ENCODE assay signal across 12 mouse cellular contexts in genomic region chr2:93488911-93489587, GRCm38 (mm10). TPM values are rescaled to one million over a fixed set of nuclear protein-coding genes. Genes with fewer than 3 reads are reported as not detected.
DNase-seq lines count a peak whose midpoint lies in the region; ATAC-seq and TF ChIP-seq lines count a peak whose summit lies in the region.
"Had no signal": no experiment of that assay in that cellular context is flagged by ENCODE, and none has a peak within 500 bp of the region (broad histone marks: within the 10 kb centered on the region; RNA-seq: fewer than 3 reads in every experiment).

No protein-coding gene starts in this region.

- intact Hi-C loops in heart, postnatal 14 days (cut with DNase I): no loop called here

- peak; percentile 21 to 56 for DNase-seq in heart, postnatal 14 days
- DNase-seq in heart, adult 9 months (ENCODE audit: low spot score in 2 of 2): no peak
- DNase-seq in lung, adult 2 months: no peak
- DNase-seq: forebrain, postnatal 0 days; thymus, adult 18-20 months had no signal

- TF ChIP-seq POLR2A in lung, adult 2 months (IDR thresholded peaks at IDR 0.05; ENCODE audit: borderline replicate concordance, extremely low read depth, low read depth, low read length): no peak

- no peak for TF ChIP-seq CTCF in lung, adult 2 months (IDR thresholded peaks at IDR 0.05; ENCODE audit: insufficient read depth, low read length)

- no peak overlapping the region for H3K4me2 ChIP-seq in lung, embryonic 15.5 days
- H3K4me2 ChIP-seq in hindbrain, embryonic 12.5 days (replicated peaks): no peak overlapping the region
- no peak overlapping the region for H3K4me2 ChIP-seq in neural tube, embryonic 14.5 days (ENCODE audit: low read depth, low read length)
- H3K4me2 ChIP-seq: embryonic facial prominence, embryonic 13.5 days; heart, embryonic 12.5 days had no signal

- no peak overlapping the region for H3K9ac ChIP-seq in lung, embryonic 15.5 days
- no peak overlapping the region for H3K9ac ChIP-seq in hindbrain, embryonic 12.5 days
- H3K9ac ChIP-seq in neural tube, embryonic 14.5 days (replicated peaks; ENCODE audit: low read depth, low read length): no peak overlapping the region
- H3K9ac ChIP-seq: embryonic facial prominence, embryonic 13.5 days; forebrain, postnatal 0 days; heart, embryonic 12.5 days had no signal

- no peaks in the 10 kb centered on the region for H3K36me3 ChIP-seq in lung, embryonic 15.5 days
- H3K36me3 ChIP-seq in hindbrain, embryonic 12.5 days: no peaks in the 10 kb centered on the region
- no peaks in the 10 kb centered on the region for H3K36me3 ChIP-seq in neural tube, embryonic 14.5 days (ENCODE audit: control insufficient read depth, insufficient read depth, low read length)
- H3K36me3 ChIP-seq: embryonic facial prominence, embryonic 13.5 days; heart, embryonic 12.5 days had no signal

- peak; percentile 62; the same call in 1 of the 2 replicates for ATAC-seq in lung, embryonic 15.5 days (ENCODE audit: borderline replicate concordance, extremely low read depth, low FRiP score, low TSS enrichment)
- ATAC-seq in hindbrain, embryonic 12.5 days (ENCODE audit: low FRiP score): peak; percentile 22; the same call in 1 of the 2 replicates
- peak; percentile 61; the same call in 1 of the 2 replicates for ATAC-seq in neural tube, embryonic 14.5 days (ENCODE audit: low read depth)
- ATAC-seq in megakaryocyte-erythroid progenitor cell, adult 5-6 weeks (replicated peaks; ENCODE audit: low FRiP score, low TSS enrichment, poor library complexity, severe bottlenecking): no peak
- ATAC-seq in granulocyte monocyte progenitor cell, adult 5-6 weeks (replicated peaks; ENCODE audit: poor library complexity, severe bottlenecking): no peak
- ATAC-seq: forebrain, postnatal 0 days had no signal

- no peak overlapping the region for H3K4me3 ChIP-seq in lung, embryonic 15.5 days
- H3K4me3 ChIP-seq in lung, adult 2 months (replicated peaks; ENCODE audit: extremely low read depth, low read depth, low read length): no peak overlapping the region
- no peak overlapping the region for H3K4me3 ChIP-seq in hindbrain, embryonic 12.5 days
- no peak overlapping the region for H3K4me3 ChIP-seq in neural tube, embryonic 14.5 days (ENCODE audit: low read depth, low read length)
- H3K4me3 ChIP-seq: embryonic facial prominence, embryonic 13.5 days; heart, embryonic 12.5 days had no signal

- H3K27me3 ChIP-seq in lung, embryonic 15.5 days: peaks cover 19% of the 10 kb centered on the region; the same call in 1 of the 2 replicates
- 0 out of 2 replicates have a peak, but pooled peaks cover 9% of the 10 kb centered on the region for H3K27me3 ChIP-seq in hindbrain, embryonic 12.5 days
- H3K27me3 ChIP-seq in neural tube, embryonic 14.5 days (ENCODE audit: control insufficient read depth, insufficient read depth, low read length): no peaks in the 10 kb centered on the region

- WGBS in lung, embryonic 15.5 days: 23% methylated on average over 19 of the region's 19 CpGs
- 43% methylated on average over 19 of the region's 19 CpGs for WGBS in lung, adult 2 months
- WGBS in hindbrain, embryonic 12.5 days: 22% methylated on average over 19 of the region's 19 CpGs
- 23% methylated on average over 19 of the region's 19 CpGs for WGBS in neural tube, embryonic 14.5 days

- H3K9me3 ChIP-seq in lung, embryonic 15.5 days: no peaks in the 10 kb centered on the region
- no peaks in the 10 kb centered on the region for H3K9me3 ChIP-seq in hindbrain, embryonic 12.5 days (replicated peaks)
- no peaks in the 10 kb centered on the region for H3K9me3 ChIP-seq in neural tube, embryonic 14.5 days (ENCODE audit: control insufficient read depth, low read length)
- H3K9me3 ChIP-seq: embryonic facial prominence, embryonic 13.5 days; heart, embryonic 12.5 days had no signal

- peaks cover 7% of the 10 kb centered on the region for H3K4me1 ChIP-seq in lung, embryonic 15.5 days
- H3K4me1 ChIP-seq in lung, adult 2 months (ENCODE audit: control insufficient read depth, insufficient read depth, low read length): no peaks in the 10 kb centered on the region
- H3K4me1 ChIP-seq in hindbrain, embryonic 12.5 days: peaks cover 20% of the 10 kb centered on the region
- no peaks in the 10 kb centered on the region for H3K4me1 ChIP-seq in neural tube, embryonic 14.5 days (ENCODE audit: control insufficient read depth, insufficient read depth, low read length)

- H3K27ac ChIP-seq in lung, embryonic 15.5 days: no peak overlapping the region
- no peak overlapping the region for H3K27ac ChIP-seq in hindbrain, embryonic 12.5 days
- H3K27ac ChIP-seq in neural tube, embryonic 14.5 days (ENCODE audit: low read depth, low read length): no peak overlapping the region
- H3K27ac ChIP-seq: embryonic facial prominence, embryonic 13.5 days had no signal

RNA-seq across cellular contexts. Expression of gene Cd82, which starts 26.1 kb away (rescaled TPM):
- total RNA-seq in heart, postnatal 14 days (2021): 10 to 100 TPM; 10.6 to 12.1 TPM
- polyA plus RNA-seq in lung, embryonic 15.5 days (2015; fragmentation: Nextera tagmentation; extraction: Ambion mirVana): 50.3 and 59.2 TPM in 2 replicates
- 170 and 176 TPM in 2 replicates for polyA plus RNA-seq in lung, adult 2 months (2012; rRNA removed)
- polyA plus RNA-seq in hindbrain, embryonic 12.5 days (2016; fragmentation: Nextera tagmentation; extraction: Ambion mirVana): 13.2 and 15.4 TPM in 2 replicates
- polyA plus RNA-seq in neural tube, embryonic 14.5 days (2014; fragmentation: Nextera tagmentation; extraction: Ambion mirVana): 8.1 and 11.9 TPM in 2 replicates
- total RNA-seq in megakaryocyte-erythroid progenitor cell, adult 5-6 weeks (2014; fragmentation: Nextera tagmentation): 105 and 123 TPM in 2 replicates
- total RNA-seq in megakaryocyte-erythroid progenitor cell, adult 5-6 weeks (2017): 66.1 and 86.4 TPM in 2 replicates
- 17.7 and 22.8 TPM in 2 replicates for total RNA-seq in granulocyte monocyte progenitor cell, adult 5-6 weeks (2014; fragmentation: Nextera tagmentation)
- 11.3 and 23.5 TPM in 2 replicates for total RNA-seq in granulocyte monocyte progenitor cell, adult 5-6 weeks (2017)

Comparison
In these comparisons a context has a peak if more than half of its experiments do, and no peak if none do; other contexts are left out.
1. DNase-seq: peak in heart, postnatal 14 days (2 of 2); none in heart, adult 9 months (0 of 2) and lung, adult 2 months (single experiment).
2. ATAC-seq: peak in lung, embryonic 15.5 days (single experiment), hindbrain, embryonic 12.5 days (single experiment) and neural tube, embryonic 14.5 days (single experiment); none in megakaryocyte-erythroid progenitor cell, adult 5-6 weeks (single experiment) and granulocyte monocyte progenitor cell, adult 5-6 weeks (single experiment).